17 mouse cellular contexts compared by ENCODE assay signal in genomic region chr5:123120624-123121215, GRCm38 (mm10). TPM values are rescaled to one million over a fixed set of nuclear protein-coding genes. Genes with fewer than 3 reads are reported as not detected.
A peak's percentile ranks its signal among the peaks of the same experiment; 100 is the strongest.
DNase-seq lines count a peak whose midpoint lies in the region; TF ChIP-seq lines count a peak whose summit lies in the region.
"Had no signal": no experiment of that assay in that cellular context is flagged by ENCODE, and none has a peak within 500 bp of the region (broad histone marks: within the 10 kb centered on the region; RNA-seq: fewer than 3 reads in every experiment).

No protein-coding gene starts in this region.

- H3K27ac ChIP-seq in cerebellum, adult 2 months (ENCODE audit: insufficient read depth, low read length): no peak overlapping the region
- no peak overlapping the region for H3K27ac ChIP-seq in ES-E14 (ENCODE audit: insufficient read depth, low read depth, low read length, poor library complexity, severe bottlenecking)
- H3K27ac ChIP-seq: embryonic facial prominence, embryonic 12.5 days; heart, embryonic 13.5 days; hindbrain, embryonic 15.5 days had no signal

- H3K27me3 ChIP-seq in cerebellum, adult 2 months (ENCODE audit: control insufficient read depth, insufficient read depth, low read length): no peaks in the 10 kb centered on the region
- H3K27me3 ChIP-seq in E14TG2a.4 (ENCODE audit: insufficient read depth, low read length): peaks cover 38% of the 10 kb centered on the region
- H3K27me3 ChIP-seq: embryonic facial prominence, embryonic 12.5 days; heart, embryonic 13.5 days; hindbrain, embryonic 15.5 days; Patski had no signal

- in situ Hi-C loops in ES-E14 (cut with MboI; ENCODE audit: low sequenced_read_pairs in 2 of 2, unreplicated experiment in 2 of 2): no loop called here

- intact Hi-C loops in left cerebral cortex, postnatal 4 days (cut with DNase I): no loop called here
- intact Hi-C loops in left cerebral cortex, postnatal 36 days (cut with DNase I): no loop called here

- H3K9ac ChIP-seq in ES-E14 (ENCODE audit: insufficient read depth, low read depth, low read length, poor library complexity, severe bottlenecking): peak overlapping the region; percentile 46; the same call in 1 of the 2 replicates
- H3K9ac ChIP-seq: embryonic facial prominence, embryonic 12.5 days; forebrain, postnatal 0 days; heart, embryonic 13.5 days; hindbrain, embryonic 15.5 days had no signal

- 0 out of 2 replicates have a peak, but pooled peaks cover 3% of the 10 kb centered on the region for H3K9me3 ChIP-seq in E14TG2a.4 (ENCODE audit: low read length)
- no peaks in the 10 kb centered on the region for H3K9me3 ChIP-seq in ES-E14 (ENCODE audit: control insufficient read depth, insufficient read depth, low read depth, low read length)
- H3K9me3 ChIP-seq: embryonic facial prominence, embryonic 12.5 days; hindbrain, embryonic 15.5 days had no signal

- peaks cover 21% of the 10 kb centered on the region for H3K36me3 ChIP-seq in E14TG2a.4 (ENCODE audit: insufficient read depth, low read length)
- H3K36me3 ChIP-seq in ES-E14 (ENCODE audit: control insufficient read depth, insufficient read depth, low read length, poor library complexity, severe bottlenecking): no peaks in the 10 kb centered on the region
- H3K36me3 ChIP-seq: hindbrain, embryonic 15.5 days had no signal

- peak; percentile 35 to 43 for DNase-seq in cerebellum, postnatal 14 days
- DNase-seq in cerebellum, adult 2 months: no peak
- peak; percentile 50 for DNase-seq in left cerebral cortex, postnatal 4 days
- DNase-seq in left cerebral cortex, postnatal 36 days (ENCODE audit: low spot score in 2 of 2): no peak
- no peak for DNase-seq in ES-E14 (ENCODE audit: low read depth, low spot score)
- DNase-seq in thymus, postnatal 4 days: no peak
- DNase-seq in thymus, adult 18-20 months: no peak
- DNase-seq: adrenal gland, postnatal 10 days; cerebellum, adult 11-12 months; forebrain, postnatal 0 days; gastrocnemius, postnatal 14 days; heart, postnatal 36 days had no signal

- H3K4me1 ChIP-seq in cerebellum, adult 2 months (ENCODE audit: control insufficient read depth, insufficient read depth, low read length): no peaks in the 10 kb centered on the region
- H3K4me1 ChIP-seq in E14TG2a.4 (replicated peaks; ENCODE audit: low read depth, low read length): peaks cover 48% of the 10 kb centered on the region
- peaks cover 6 to 18% of the 10 kb centered on the region in 2 experiments; a peak in 3 of 4 replicates for H3K4me1 ChIP-seq in ES-E14 (ENCODE audit: control insufficient read depth in 2 of 2, insufficient read depth in 2 of 2, low read length in 2 of 2, poor library complexity in 1 of 2)
- H3K4me1 ChIP-seq: embryonic facial prominence, embryonic 12.5 days; hindbrain, embryonic 15.5 days had no signal

- no peak overlapping the region for H3K4me3 ChIP-seq in cerebellum, adult 2 months (replicated peaks; ENCODE audit: insufficient read depth, low read depth, low read length)
- H3K4me3 ChIP-seq in E14TG2a.4 (replicated peaks; ENCODE audit: low read length) (peak overlapping the region; percentile 68), ES-E14 (ENCODE audit: insufficient read depth in 1 of 2, low read depth in 1 of 2, low read length in 2 of 2, poor library complexity in 1 of 2, severe bottlenecking in 1 of 2) (peak overlapping the region; percentile 4 to 47; a peak in 2 of 4 replicates)
- H3K4me3 ChIP-seq: embryonic facial prominence, embryonic 12.5 days; heart, embryonic 13.5 days; hindbrain, embryonic 15.5 days had no signal

- WGBS in cerebellum, adult 2 months: 46% methylated on average over 7 of the region's 7 CpGs

- TF ChIP-seq POLR2A in cerebellum, adult 2 months (IDR thresholded peaks at IDR 0.05; ENCODE audit: borderline replicate concordance, insufficient read depth, low read length): no peak

- no peak for TF ChIP-seq CTCF in cerebellum, adult 2 months (IDR thresholded peaks at IDR 0.05; ENCODE audit: borderline replicate concordance, insufficient read depth, low read depth, low read length)
- TF ChIP-seq CTCF in E14TG2a.4 (conservative IDR thresholded peaks at IDR 0.05; ENCODE audit: low read length): no peak

TF ChIP-seq in ES-E14, 5 proteins besides CTCF, POLR2A, EP300 and RAD21:
- TF ChIP-seq MAFK (IDR thresholded peaks at IDR 0.05; ENCODE audit: insufficient read depth, low read depth, low read length) (no peak), ZC3H11A (IDR thresholded peaks at IDR 0.05; ENCODE audit: borderline replicate concordance, low read depth, low read length) (no peak), HCFC1 (IDR thresholded peaks at IDR 0.05; ENCODE audit: borderline replicate concordance, insufficient read depth, low read length) (no peak), CHD2 (IDR thresholded peaks at IDR 0.05; ENCODE audit: low read depth, low read length) (no peak), ZNF384 (IDR thresholded peaks at IDR 0.05; ENCODE audit: low read depth, low read length) (no peak)

RNA-seq across cellular contexts. Expression of gene Rhof, which starts 11.8 kb away (rescaled TPM):
- polyA plus RNA-seq in cerebellum, adult 2 months (2012; rRNA removed): 27.0 and 32.3 TPM in 2 replicates
- 10 to 100 TPM; 44.0 to 48.8 TPM for total RNA-seq in left cerebral cortex, postnatal 4 days (2021)
- total RNA-seq in left cerebral cortex, postnatal 36 days (2021): 10 to 100 TPM; 51.3 to 53.0 TPM
- 2.3 and 2.5 TPM in 2 replicates for total RNA-seq in ES-E14 (2012; rRNA removed)

RNA-seq across cellular contexts. Expression of gene Setd1b, which starts 21.3 kb away (rescaled TPM):
- 14.9 and 17.0 TPM in 2 replicates for polyA plus RNA-seq in cerebellum, adult 2 months (2012; rRNA removed)
- 10 to 100 TPM; 38.5 to 43.9 TPM for total RNA-seq in left cerebral cortex, postnatal 4 days (2021)
- total RNA-seq in left cerebral cortex, postnatal 36 days (2021): 10 to 100 TPM; 27.9 to 35.0 TPM
- total RNA-seq in ES-E14 (2012; rRNA removed): 7.6 and 9.8 TPM in 2 replicates

RNA-seq across cellular contexts. Expression of gene Psmd9, which starts 48.5 kb away (rescaled TPM):
- polyA plus RNA-seq in cerebellum, adult 2 months (2012; rRNA removed): 28.4 and 29.9 TPM in 2 replicates
- total RNA-seq in left cerebral cortex, postnatal 4 days (2021): 10 to 100 TPM; 34.9 to 39.3 TPM
- 10 to 100 TPM; 28.6 to 29.6 TPM for total RNA-seq in left cerebral cortex, postnatal 36 days (2021)
- 22.9 and 27.0 TPM in 2 replicates for total RNA-seq in ES-E14 (2012; rRNA removed)

RNA-seq across cellular contexts. Expression of gene Tmem120b, which starts 52.5 kb away (rescaled TPM):
- 21.8 and 25.3 TPM in 2 replicates for polyA plus RNA-seq in cerebellum, adult 2 months (2012; rRNA removed)
- 10 to 100 TPM; 25.0 to 28.6 TPM for total RNA-seq in left cerebral cortex, postnatal 4 days (2021)
- 10 to 100 TPM; 13.2 to 17.7 TPM for total RNA-seq in left cerebral cortex, postnatal 36 days (2021)
- 21.9 and 29.4 TPM in 2 replicates for total RNA-seq in ES-E14 (2012; rRNA removed)

Comparison
In these comparisons a context has a peak if more than half of its experiments do, and no peak if none do; other contexts are left out.
1. DNase-seq: peak in cerebellum, postnatal 14 days (2 of 2) and left cerebral cortex, postnatal 4 days (single experiment); none in cerebellum, adult 2 months (0 of 2), left cerebral cortex, postnatal 36 days (0 of 2), ES-E14 (single experiment), thymus, postnatal 4 days (single experiment) and thymus, adult 18-20 months (0 of 2).
2. RNA of gene Rhof, which starts 11.8 kb away (total RNA-seq): 51.3 to 53.0 TPM in left cerebral cortex, postnatal 36 days and 44.0 to 48.8 TPM in left cerebral cortex, postnatal 4 days; 2.3 to 2.5 TPM in ES-E14; every median in the first group is over 10 times any median in the second.